Mouse (Mus musculus) embryo, embryonic 10.5 days (tissue): ENCODE measurements around the gene Gm21969.
A peak's percentile ranks its signal among the peaks of the same experiment; 100 is the strongest.

Source experiments
- DNase-seq: peaks from one replicate; pipeline ENCODE4 v3.0.0-alpha.2; 2015; ENCODE audit warnings: low spot score

Gm21969 gene

GRCm38 (mm10) chr4:139602357-139603244, at the start of gene Gm21969:
TSS of gene Gm21969 (plus strand) at chr4:139603186.
- peak; percentile 80 for DNase-seq

DNA sequence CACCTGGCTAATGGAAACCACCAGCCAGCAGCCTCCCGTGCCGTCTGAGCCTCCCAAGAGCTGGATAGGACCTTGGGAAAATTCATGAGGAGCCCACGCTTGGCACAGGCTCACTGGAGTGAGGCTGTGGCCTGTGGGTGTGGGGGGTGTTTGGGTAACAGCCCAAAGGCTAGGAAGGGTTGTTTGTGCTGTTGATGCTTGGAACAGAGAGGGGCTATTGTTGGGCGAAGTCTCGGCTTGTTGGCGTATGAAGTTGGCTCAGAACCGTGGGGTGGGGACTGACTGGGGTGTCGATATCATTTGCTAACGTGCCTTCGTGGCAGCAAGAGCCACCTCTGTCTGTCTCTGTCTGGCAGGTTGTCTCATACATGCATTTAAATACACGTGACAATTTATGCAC, 47.8 kb upstream of the Gm21969 start:
- no peak for DNase-seq

DNA sequence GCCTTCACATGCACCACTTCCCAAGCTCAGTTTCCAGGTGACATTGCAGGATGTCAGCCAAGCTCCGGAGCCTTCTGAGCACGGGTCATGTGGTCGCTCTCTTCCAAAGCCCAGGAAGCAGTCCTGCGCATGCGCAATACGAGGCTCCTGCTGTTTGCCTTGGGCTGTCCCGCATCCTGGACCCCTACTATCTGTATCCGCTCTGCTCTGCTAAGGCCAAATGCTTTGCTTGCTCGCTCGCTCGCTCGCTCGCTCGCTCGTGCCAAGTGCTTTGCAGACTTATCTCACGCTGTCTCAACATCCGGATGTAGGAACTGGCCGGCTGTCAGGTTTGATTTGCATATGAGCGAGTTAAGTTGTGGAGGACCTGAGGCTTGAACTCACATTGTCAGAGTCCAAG, 47.0 kb upstream of the Gm21969 start:
- peak; percentile 21 for DNase-seq

- no peak for DNase-seq
Measured at GRCm38 (mm10) chr4:139568361-139568760, 34.6 kb upstream of the Gm21969 start.

DNA sequence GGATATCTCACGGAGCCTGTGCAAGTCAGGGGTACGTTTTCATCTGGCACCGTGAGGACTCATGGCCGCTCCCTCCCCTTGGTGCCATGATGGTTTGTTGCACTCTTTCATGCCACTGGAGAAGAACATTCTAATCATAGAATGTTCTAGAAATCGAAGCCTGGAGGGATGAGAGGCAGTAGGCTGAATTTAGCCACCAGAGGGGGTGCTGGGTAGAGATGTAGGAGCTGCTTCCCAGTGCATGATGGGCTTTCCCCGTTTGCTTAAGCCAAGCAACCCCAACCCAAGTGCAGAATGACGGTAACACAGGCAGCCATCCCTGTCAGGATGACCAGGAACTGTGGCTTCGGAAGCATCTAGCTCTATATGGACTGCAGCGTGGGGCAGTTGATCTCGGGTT, 32.2 kb upstream of the Gm21969 start:
- DNase-seq: no peak

- DNase-seq: no peak
Measured at GRCm38 (mm10) chr4:139572928-139573512, 30.0 kb upstream of the Gm21969 start.

GRCm38 (mm10) chr4:139574156-139574798, 28.7 kb upstream of the Gm21969 start:
- DNase-seq: peak; percentile 100

GRCm38 (mm10) chr4:139574799-139575672, 27.9 kb upstream of the Gm21969 start:
- peak; percentile 58 for DNase-seq

DNA sequence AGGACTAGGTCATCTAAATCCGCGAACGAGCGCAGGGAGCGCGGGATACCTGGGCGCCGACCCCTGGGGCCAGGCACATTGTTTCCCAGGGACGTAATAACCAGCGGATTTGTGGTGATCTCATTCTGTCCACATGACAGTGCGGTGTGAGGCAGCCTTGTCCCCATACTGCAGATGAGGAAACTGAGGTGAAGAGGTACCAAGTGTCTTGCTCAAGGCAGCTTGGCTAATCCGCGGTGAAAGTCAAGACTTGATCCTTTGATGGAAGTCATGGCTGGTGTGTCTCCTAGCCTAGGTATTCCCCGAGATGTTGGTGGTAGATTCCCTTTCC, 27.3 kb upstream of the Gm21969 start:
- DNase-seq: peak; percentile 43

DNA sequence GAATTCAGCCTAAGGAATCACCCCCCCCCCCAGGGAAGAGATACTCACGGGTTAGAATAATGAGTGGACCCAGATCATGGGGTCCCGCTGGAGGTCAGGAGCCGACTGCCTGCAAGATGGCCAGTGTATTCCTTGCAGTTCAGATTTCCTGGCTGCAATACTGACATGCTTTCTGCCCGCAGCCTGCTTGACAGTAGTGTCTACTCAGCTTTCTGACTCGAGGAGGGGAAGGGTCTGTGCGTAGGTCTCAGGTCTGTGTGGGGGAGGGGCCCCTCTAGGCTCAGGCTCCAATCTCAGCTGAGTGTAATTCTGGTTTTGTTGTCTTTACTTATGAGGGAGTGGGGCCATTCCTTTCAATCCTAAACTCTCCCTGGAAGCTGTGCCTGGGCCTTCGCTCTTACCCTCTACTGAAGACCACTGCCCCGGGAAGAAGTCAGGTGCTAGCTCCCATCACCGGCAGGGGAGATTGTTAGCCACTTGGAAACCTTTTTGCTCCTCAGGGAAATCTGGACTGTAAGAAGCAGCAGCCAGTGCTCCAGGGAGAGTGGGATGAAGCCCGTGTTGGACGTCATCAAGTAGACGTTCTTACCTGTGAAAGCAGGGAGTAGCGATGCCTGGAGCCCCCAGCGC, 26.6 kb upstream of the Gm21969 start:
- DNase-seq: peak; percentile 60

DNA sequence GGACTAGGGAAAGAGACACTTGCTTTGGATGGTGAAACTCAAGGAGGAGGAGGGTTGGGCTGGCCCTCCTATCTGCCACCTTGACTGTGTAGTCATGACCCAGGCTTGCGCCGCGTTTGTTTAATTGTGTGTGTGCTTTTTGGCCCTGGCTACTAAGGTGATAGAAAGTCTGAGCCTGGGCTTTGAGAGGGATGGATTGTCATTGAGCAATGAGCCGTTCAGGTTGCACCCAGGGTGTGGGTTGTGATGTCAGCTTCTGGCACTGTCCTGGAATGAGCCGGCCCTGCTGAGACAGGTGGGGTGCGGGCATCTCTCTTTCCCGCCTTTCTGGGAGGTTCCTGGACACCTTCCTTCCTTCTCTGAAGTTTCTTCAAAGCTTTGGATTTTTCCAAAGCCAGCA, 26.0 kb upstream of the Gm21969 start:
- no peak for DNase-seq

DNA sequence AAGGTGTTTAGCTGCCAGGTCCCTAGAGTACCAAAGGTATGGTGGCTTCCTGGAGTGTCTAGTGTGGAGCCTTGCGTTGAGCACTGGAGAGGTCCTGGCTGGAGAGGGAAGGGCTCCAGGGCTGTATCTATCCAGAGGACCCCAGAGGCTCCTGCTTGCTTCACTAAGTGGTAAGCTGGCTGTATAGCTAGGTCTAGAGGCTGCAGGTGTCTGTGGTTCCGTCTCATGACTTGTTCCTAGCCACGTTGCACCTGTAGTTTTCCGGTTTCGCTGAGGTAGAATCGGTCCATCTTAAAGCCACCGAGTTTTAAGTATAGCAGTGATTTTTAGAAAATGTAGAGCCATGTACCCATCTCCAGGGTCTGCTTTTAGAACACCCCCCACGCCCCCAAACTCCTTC, 24.6 kb upstream of the Gm21969 start:
- no peak for DNase-seq

GRCm38 (mm10) chr4:139579003-139579402, 24.0 kb upstream of the Gm21969 start:
- DNase-seq: no peak

DNA sequence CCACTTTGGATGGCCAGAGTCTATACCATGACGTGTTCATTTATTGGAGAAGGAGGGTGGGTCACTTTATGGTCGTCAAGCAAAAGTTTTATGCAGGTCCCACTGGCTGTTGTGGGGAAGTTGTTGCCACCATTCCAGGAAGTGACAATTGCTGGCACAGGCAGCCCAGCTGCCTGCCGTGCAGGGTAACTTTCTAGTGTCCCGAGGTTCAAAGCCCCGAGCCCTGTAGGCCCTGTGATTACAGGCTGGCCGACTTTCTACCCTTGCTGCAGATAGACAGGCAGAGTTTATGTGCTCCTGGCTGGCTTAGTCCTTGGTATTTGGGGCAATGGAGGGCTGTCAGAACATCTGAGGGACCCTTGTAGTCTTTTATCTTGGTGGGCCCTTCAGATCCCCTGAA, 23.5 kb upstream of the Gm21969 start:
- no peak for DNase-seq

DNA sequence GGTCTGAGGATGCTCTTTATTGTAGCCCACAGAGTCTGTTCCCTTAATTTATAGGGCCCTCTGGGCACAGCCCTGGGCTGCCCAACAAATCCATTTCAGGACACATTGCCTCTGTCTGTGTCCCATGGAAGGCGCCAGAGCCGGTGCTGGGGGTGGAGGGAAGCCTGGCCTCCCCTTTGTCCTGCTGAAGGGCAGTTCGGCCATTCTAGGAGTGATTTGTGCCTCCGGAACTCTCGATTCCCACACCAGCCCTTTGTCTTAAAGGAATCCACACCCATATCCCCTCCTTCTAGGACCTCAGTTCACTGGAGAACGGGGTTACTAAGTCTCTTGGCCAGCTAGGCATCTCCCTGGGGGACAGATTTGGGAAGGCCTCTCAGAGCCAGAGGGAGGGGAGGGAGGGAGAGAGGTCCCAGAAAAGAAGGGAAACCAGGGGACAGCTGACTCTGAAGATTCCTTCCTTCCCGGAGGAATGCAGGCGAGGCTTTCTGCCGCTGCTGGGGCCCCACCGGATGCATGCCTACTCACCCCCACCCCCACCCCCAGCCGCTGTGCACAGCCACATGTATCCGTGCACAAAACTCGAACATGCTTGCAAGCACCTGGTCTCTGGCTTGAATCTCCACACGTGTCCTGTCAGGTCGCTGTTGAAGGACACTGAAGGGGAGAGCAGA, 22.2 kb upstream of the Gm21969 start:
- DNase-seq: peak; percentile 76

GRCm38 (mm10) chr4:139581427-139582051, 21.4 kb upstream of the Gm21969 start:
- DNase-seq: no peak

DNA sequence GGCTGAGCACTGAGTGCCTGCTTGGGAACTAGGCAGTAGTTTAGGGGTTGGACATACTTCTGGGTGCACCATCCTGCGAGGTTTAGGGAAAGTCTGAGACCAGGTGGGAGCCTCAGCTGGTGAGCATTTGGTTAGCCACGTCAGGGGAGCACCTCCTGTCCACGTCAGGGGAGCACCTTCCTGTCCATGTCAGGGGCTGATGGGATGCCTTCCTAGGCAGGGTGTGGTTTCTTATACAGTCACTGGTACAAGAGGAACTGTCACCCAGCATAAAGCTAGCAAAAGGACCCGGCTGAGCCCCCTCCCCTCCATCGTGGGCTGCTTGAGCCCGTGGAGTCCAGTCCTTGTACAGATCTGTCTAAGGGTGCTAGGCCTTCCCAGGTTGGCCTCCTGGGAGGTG, 20.6 kb upstream of the Gm21969 start:
- no peak for DNase-seq

DNA sequence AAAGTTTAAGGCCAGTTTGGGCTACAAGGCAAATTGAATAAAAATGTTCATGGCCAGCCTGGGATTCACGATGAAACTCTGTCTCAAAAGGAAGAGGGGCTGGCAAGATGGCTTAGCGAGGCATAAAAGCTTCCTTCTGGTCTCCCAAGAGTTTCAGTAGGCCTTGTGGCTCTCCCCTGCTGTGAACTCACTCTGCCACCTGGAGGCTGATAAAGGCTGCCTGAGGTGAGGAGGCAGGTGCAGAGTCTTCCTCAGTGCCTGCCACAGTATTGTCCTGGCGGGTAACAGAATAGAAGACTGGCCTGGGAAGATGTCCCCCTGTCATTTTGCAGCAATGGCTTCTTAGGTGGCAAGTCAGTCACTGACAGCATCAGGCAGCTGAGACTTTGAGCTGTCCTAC, 20.1 kb upstream of the Gm21969 start:
- no peak for DNase-seq

DNA sequence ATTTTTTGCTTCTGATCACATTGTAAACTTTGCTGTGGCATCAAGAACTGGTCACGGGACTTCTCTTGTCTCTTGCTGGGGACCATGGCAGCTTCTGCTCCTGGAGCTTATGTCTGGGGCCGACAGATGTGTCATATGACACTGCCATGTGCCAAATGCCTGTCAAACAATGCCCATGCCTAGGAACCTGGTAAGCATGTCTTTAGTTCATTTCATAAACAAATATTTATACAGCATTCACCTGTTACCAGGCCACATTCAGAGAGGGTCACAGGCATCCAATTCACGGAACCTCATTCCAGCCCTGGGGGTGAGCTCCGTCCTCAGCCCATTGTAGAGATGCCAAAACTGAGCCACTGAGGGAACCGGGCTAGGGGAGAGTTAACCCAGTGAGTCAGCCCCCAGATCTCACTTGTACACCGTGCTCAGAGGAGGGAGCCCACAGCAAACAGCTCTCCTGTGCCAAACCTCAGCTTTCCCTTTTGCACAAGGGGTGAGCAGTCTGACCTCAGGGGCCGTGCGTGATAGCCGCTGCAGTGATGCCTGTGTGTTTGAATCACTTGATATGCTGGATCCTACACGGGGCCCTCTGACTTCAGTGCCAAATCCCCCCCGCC, 19.2 kb upstream of the Gm21969 start:
- DNase-seq: no peak

DNA sequence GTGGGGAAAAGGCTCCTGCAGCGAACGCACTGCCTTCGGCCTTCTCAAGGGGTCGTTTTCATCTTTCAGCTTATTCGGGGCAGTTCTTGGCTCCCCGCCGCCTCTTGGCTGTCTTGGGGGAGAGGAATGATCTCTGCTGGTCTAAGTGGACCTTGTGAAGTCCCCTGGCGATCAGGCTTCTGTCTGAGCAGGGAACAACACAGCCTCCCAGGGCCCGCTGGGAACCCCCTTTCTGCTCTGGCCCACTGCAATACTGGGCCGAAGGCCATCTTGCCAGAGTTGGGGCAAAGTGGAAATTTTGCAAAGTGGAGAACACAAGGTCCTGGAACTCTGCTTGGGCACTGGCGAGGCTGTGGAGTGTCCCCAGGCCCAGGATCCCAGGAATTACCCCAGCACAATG, 18.3 kb upstream of the Gm21969 start:
- no peak for DNase-seq
